Mouse (Mus musculus): ENCODE data around the gene Spata31. TPM values are rescaled to one million over a fixed set of nuclear protein-coding genes. Genes with fewer than 3 reads are reported as not detected.

Spata31 gene
- polyA plus RNA-seq (2012; rRNA removed; ENCODE audit: low replicate concordance), result not detected in 2 replicates

GRCm38 (mm10) chr13:64917191-64917590 lies at the start of gene Spata31:
Spata31 (plus strand) TSS chr13:64917406.

DNA sequence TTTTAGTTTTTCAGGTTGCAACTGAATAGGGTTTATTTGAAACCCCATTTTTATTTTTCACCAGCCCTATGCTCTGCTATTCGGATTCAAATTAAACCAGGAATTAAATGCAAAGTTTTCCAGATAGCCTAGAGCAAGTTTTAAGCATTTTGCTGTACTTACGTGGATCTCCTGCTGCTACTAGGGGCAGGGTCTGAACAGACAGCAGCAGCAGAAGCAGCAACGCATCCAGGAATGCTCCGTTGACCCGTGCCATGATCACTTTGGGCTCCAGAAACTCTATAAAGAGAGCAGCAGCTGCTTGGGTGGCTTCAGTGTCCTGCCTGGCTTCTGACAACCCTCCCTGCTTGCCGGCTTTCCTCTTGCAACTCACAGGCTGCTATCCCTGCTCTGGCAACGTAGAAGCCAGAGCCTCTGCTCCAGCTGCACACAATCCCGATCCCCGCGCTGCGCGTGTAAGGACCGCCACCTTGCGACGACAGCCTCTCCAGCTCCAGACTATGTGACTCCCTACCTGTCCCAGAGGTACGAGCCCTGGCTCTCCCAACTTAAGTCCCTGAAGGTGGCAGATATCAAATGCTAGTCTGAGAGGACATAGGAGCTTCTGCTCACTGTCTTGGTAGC lies 13.5 kb upstream of the Spata31 start, which contains the start of gene Cntnap3:
Gene Cntnap3, minus strand, starts transcription at position 371 of the 624 bp plus-strand sequence.

Other genes with a start within 250 kb of the Spata31 start
- gene Cntnap3, start 13.5 kb upstream of the Spata31 start, polyA plus RNA-seq (2012; rRNA removed; ENCODE audit: low replicate concordance), result not detected in 2 replicates
- 0.03 TPM in 1 of 2 replicates, not detected in the other for gene Spata31d1c, start 115.7 kb downstream of the Spata31 start, polyA plus RNA-seq (2012; rRNA removed; ENCODE audit: low replicate concordance)
- not detected in 2 replicates for gene Prss47, start 135.4 kb downstream of the Spata31 start, polyA plus RNA-seq (2012; rRNA removed; ENCODE audit: low replicate concordance)
- gene Mfsd14b, start 195.6 kb downstream of the Spata31 start, polyA plus RNA-seq (2012; rRNA removed; ENCODE audit: low replicate concordance), result 18.7 and 19.9 TPM in 2 replicates
- gene Olfr465-ps1, start 220.7 kb downstream of the Spata31 start, polyA plus RNA-seq (2012; rRNA removed; ENCODE audit: low replicate concordance), result not detected in 2 replicates
- not detected in 2 replicates for gene Olfr466, start 232.8 kb downstream of the Spata31 start, polyA plus RNA-seq (2012; rRNA removed; ENCODE audit: low replicate concordance)

Measured in mammary gland, adult 2 months (tissue).